Mouse (Mus musculus): ENCODE measurements around the gene Pex19.

DNA sequence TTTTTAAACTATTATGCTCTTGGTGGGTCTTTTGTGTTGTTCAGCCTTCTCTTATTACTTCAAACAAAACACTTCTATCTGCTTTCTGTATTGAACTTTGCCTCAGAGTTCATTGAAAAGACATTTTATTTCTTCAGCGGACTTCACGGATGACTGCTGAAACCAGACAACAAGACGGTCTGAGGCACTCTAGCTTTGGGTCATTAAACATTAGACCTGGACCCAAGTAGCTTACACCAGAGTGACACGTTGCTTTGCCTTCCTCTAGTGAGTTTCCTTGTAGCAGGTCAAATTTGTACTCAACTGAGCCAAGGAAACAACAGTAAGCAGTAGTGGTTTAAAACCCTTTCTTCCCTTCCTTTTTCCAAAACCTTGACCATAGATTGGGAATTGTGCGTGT, 41.4 kb downstream of the Pex19 start:
- TF ChIP-seq CTCF (IDR thresholded peaks at IDR 0.05; ENCODE audit: extremely low read depth, insufficient read depth, insufficient read length, insufficient replicate concordance) (no peak), POLR2A (IDR thresholded peaks at IDR 0.05; ENCODE audit: low read depth, low read length) (no peak)
